17 mouse cellular contexts compared by ENCODE assay signal in the genomic region with DNA sequence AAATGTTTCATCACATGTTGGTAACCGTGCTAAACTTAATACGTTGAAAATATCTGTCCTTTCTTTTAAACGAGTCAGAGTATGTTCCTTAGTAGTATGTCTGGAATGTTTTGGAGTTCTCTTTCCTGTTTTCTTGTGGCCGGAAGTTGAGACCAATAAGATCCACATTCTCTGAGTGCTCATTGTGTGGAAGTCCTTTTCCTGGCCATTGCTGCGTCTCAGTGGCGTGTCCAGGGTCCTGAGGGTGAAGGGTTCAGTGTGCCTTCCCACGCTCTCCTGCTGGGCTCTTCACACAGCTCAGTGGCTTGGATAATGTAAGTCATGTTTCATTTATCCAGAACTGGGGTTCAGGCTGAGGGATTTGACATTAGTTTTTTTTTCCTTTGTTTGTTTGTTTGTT. TPM values are rescaled to one million over a fixed set of nuclear protein-coding genes. Genes with fewer than 3 reads are reported as not detected.
DNase-seq lines count a peak whose midpoint lies in the region; ATAC-seq and TF ChIP-seq lines count a peak whose summit lies in the region.
"Had no signal": no experiment of that assay in that cellular context is flagged by ENCODE, and none has a peak within 500 bp of the region (broad histone marks: within the 10 kb centered on the region; RNA-seq: fewer than 3 reads in every experiment).

No protein-coding gene starts in this region.

- ATAC-seq in kidney, embryonic 14.5 days (ENCODE audit: low FRiP score, low TSS enrichment) = no peak
- ATAC-seq in granulocyte monocyte progenitor cell, adult 5-6 weeks (replicated peaks; ENCODE audit: poor library complexity, severe bottlenecking) = no peak
- ATAC-seq: forebrain, postnatal 0 days had no signal

- H3K4me2 ChIP-seq in kidney, embryonic 14.5 days (replicated peaks; ENCODE audit: low read depth, low read length) = no peak overlapping the region
- H3K4me2 ChIP-seq: heart, embryonic 13.5 days; lung, embryonic 15.5 days; midbrain, embryonic 12.5 days had no signal

- no peaks in the 10 kb centered on the region for H3K9me3 ChIP-seq in kidney, embryonic 14.5 days (ENCODE audit: control insufficient read depth, low read length)
- H3K9me3 ChIP-seq: heart, embryonic 13.5 days; lung, embryonic 15.5 days; midbrain, embryonic 12.5 days had no signal

- H3K4me3 ChIP-seq in left cerebral cortex, adult 2 months = no peak overlapping the region
- no peak overlapping the region for H3K4me3 ChIP-seq in kidney, embryonic 14.5 days (ENCODE audit: low read length)
- H3K4me3 ChIP-seq: erythroblast, embryonic 14.5 days; heart, embryonic 13.5 days; lung, embryonic 15.5 days; midbrain, embryonic 12.5 days; myocyte had no signal

- H3K27me3 ChIP-seq in kidney, embryonic 14.5 days (ENCODE audit: control insufficient read depth, insufficient read depth, low read length) = no peaks in the 10 kb centered on the region
- H3K27me3 ChIP-seq: heart, embryonic 13.5 days; lung, embryonic 15.5 days; midbrain, embryonic 12.5 days had no signal

- intact Hi-C loops in left cerebral cortex, adult 2 months (cut with DNase I) = no loop called here
- intact Hi-C loops in left cerebral cortex, postnatal 36 days (cut with DNase I) = no loop called here

- no peak for DNase-seq in left cerebral cortex, adult 2 months (ENCODE audit: extremely low spot score in 1 of 2, low spot score in 2 of 2)
- DNase-seq in left cerebral cortex, postnatal 36 days (ENCODE audit: low spot score in 2 of 2) = no peak
- DNase-seq in kidney, postnatal 36 days = peak; percentile 35 to 48
- no peak for DNase-seq in testis, postnatal 14 days (ENCODE audit: low spot score)
- no peak for DNase-seq in right cerebral cortex, postnatal 4 days
- DNase-seq: cerebellum, postnatal 10 days; embryo, embryonic 11 days; forebrain, postnatal 0 days; right cerebral cortex, postnatal 25 days; thymus, adult 2 months had no signal

- H3K4me1 ChIP-seq in kidney, embryonic 14.5 days (ENCODE audit: control insufficient read depth, insufficient read depth, low read length) = peaks cover 8% of the 10 kb centered on the region
- H3K4me1 ChIP-seq: midbrain, embryonic 12.5 days had no signal

- no peak overlapping the region for H3K9ac ChIP-seq in kidney, embryonic 14.5 days (ENCODE audit: low read depth, low read length)
- H3K9ac ChIP-seq: forebrain, postnatal 0 days; heart, embryonic 13.5 days; lung, embryonic 15.5 days; midbrain, embryonic 12.5 days had no signal

- 65% methylated on average over 7 of the region's 7 CpGs for WGBS in kidney, embryonic 14.5 days

- peak overlapping the region; percentile 15; the same call in 1 of the 2 replicates for H3K27ac ChIP-seq in left cerebral cortex, adult 2 months
- peak overlapping the region; percentile 24; the same call in 1 of the 2 replicates for H3K27ac ChIP-seq in kidney, embryonic 14.5 days (ENCODE audit: low read depth, low read length)
- H3K27ac ChIP-seq: heart, embryonic 13.5 days; lung, embryonic 15.5 days; midbrain, embryonic 12.5 days had no signal

- H3K36me3 ChIP-seq in kidney, embryonic 14.5 days (ENCODE audit: control insufficient read depth, insufficient read depth, low read length) = peaks cover 48% of the 10 kb centered on the region

- TF ChIP-seq CTCF in left cerebral cortex, adult 2 months (IDR thresholded peaks at IDR 0.05) = no peak

RNA-seq across cellular contexts. Expression of a gene that starts 30.5 kb away (rescaled TPM):
- total RNA-seq in left cerebral cortex, adult 2 months (2021) = 10 to 100 TPM; 52.2 to 53.3 TPM
- 10 to 100 TPM; 41.4 to 54.6 TPM for total RNA-seq in left cerebral cortex, postnatal 36 days (2021)
- polyA plus RNA-seq in kidney, embryonic 14.5 days (2014; fragmentation: Nextera tagmentation; extraction: Ambion mirVana) = 19.0 and 29.8 TPM in 2 replicates
- 32.8 and 36.7 TPM in 2 replicates for total RNA-seq in granulocyte monocyte progenitor cell, adult 5-6 weeks (2014; fragmentation: Nextera tagmentation)
- total RNA-seq in granulocyte monocyte progenitor cell, adult 5-6 weeks (2017) = 13.6 and 20.3 TPM in 2 replicates

Comparison
In these comparisons a context has a peak if more than half of its experiments do, and no peak if none do; other contexts are left out.
1. DNase-seq: peak in kidney, postnatal 36 days (2 of 2); none in left cerebral cortex, adult 2 months (0 of 2), left cerebral cortex, postnatal 36 days (0 of 2), testis, postnatal 14 days (single experiment) and right cerebral cortex, postnatal 4 days (single experiment).